Mouse (Mus musculus): ENCODE results near the gene Myo10.

The Myo10 gene

GRCm38 (mm10) chr15:25762306-25762705 lies 140.0 kb downstream of the Myo10 start:
- DNase-seq (ENCODE audit: low spot score), result no peak

- DNase-seq (ENCODE audit: low spot score), result no peak
These were observed 140.8 kb downstream of the Myo10 start for GRCm38 (mm10) chr15:25763106-25763505.

- DNase-seq (ENCODE audit: low spot score), result no peak
These were observed 142.5 kb downstream of the Myo10 start for GRCm38 (mm10) chr15:25764653-25765352.

DNA sequence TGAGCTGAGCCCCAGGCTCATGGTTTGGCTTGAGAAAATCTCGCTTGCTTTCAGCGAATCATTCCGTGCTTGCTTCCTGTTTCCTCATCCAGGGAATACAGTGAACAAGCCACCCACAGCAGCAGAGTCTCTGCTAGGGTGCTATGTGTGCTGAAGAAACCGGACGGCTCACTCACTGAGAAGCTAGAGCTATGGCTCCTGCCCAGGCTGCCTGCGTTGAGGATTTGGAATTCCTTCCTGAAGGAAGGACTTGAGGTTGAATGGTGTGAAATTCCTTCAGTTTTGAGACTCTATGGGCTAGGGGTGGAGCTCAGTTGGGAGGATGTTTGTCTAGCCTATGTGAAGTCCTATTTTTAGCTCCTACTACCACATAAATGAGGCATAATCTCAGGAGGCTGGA lies 145.5 kb downstream of the Myo10 start:
- no peak for DNase-seq (ENCODE audit: low spot score)

- no peak for DNase-seq (ENCODE audit: low spot score)
These were observed 147.4 kb downstream of the Myo10 start for GRCm38 (mm10) chr15:25769524-25770255.

GRCm38 (mm10) chr15:25771782-25772181 lies 149.5 kb downstream of the Myo10 start:
- no peak for DNase-seq (ENCODE audit: low spot score)

DNA sequence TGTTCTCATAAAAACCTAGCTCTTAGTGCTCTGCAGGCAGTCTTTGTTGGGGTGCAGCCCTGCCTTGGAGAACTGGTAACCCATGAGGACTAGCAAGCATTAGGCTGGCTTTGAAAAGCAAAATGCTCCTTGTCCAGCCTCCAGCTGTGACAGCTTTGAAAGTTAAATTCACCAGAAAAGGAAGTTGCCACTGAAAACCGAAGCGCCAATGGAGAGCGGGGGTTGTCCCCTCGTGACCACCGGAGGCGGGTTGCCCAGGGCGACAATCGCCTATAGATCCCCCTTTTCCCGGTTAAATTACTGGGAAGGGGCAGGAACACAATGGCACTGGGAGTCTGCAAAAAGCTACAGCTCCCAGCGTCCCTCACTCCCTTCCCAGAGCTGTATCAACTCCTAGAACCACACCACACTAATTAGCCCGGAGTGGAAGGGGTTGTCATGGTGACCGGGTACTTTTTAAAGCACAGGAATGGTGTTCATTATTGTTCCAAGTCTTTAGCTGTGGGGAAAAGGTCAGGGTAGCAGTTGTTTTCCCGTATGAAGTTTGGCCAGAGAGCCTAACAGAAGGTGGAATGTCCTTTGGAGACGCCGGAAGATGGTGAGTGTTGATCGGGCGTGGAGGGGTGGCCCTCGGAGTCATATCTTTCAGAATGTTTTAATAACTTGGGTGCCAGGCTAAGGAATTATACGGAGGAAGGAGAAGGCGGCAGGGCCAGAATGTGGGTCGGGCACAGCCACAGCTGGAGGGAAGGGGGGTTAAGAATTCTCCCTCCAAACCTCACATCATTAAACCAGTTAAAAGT lies 151.6 kb downstream of the Myo10 start:
- no peak for DNase-seq (ENCODE audit: low spot score)

- DNase-seq (ENCODE audit: low spot score), result no peak
These were observed 156.6 kb downstream of the Myo10 start for GRCm38 (mm10) chr15:25778937-25779336.

- no peak for DNase-seq (ENCODE audit: low spot score)
These were observed 157.3 kb downstream of the Myo10 start for GRCm38 (mm10) chr15:25779522-25780191.

DNA sequence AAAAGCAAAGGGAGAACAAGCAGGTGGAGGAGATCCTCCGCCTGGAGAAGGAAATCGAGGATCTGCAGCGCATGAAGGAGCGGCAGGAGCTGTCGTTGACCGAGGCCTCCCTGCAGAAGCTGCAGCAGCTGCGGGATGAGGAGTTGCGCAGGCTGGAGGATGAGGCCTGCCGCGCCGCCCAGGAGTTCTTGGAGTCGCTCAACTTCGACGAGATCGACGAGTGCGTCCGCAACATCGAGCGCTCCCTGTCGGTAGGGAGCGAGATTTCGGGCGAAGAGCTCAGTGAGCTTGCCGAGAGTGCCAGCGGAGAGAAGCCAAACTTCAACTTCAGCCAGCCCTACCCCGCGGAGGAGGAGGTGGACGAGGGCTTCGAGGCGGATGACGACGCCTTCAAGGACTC lies 158.7 kb downstream of the Myo10 start:
- no peak for DNase-seq (ENCODE audit: low spot score)

- DNase-seq (ENCODE audit: low spot score), result no peak
These were observed 163.4 kb downstream of the Myo10 start for GRCm38 (mm10) chr15:25785456-25786390.

DNA sequence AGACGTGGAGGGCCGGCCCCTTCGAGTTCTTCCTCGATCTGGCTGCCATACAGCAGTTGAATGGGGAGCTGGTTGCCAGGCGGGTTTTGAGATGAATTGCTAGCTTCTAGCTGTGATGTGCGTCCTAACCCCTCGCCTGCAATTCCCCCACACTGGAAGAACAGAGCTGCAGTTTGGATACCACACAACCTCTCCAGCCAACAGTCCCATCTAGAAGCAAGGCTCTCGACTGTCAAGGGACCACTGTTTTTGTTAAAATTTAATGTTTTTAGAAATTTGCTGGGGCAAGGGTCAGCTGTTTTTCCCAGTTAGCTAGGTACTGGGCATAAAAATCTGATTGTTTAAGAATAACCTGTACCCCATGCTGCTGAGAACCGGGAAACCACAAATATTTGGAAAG lies 165.1 kb downstream of the Myo10 start:
- DNase-seq (ENCODE audit: low spot score), result no peak

GRCm38 (mm10) chr15:25787965-25788364 lies 165.6 kb downstream of the Myo10 start:
- no peak for DNase-seq (ENCODE audit: low spot score)

- no peak for DNase-seq (ENCODE audit: low spot score)
These were observed 166.2 kb downstream of the Myo10 start for GRCm38 (mm10) chr15:25788565-25788964.

GRCm38 (mm10) chr15:25789241-25789640 lies 166.9 kb downstream of the Myo10 start:
- no peak for DNase-seq (ENCODE audit: low spot score)

DNA sequence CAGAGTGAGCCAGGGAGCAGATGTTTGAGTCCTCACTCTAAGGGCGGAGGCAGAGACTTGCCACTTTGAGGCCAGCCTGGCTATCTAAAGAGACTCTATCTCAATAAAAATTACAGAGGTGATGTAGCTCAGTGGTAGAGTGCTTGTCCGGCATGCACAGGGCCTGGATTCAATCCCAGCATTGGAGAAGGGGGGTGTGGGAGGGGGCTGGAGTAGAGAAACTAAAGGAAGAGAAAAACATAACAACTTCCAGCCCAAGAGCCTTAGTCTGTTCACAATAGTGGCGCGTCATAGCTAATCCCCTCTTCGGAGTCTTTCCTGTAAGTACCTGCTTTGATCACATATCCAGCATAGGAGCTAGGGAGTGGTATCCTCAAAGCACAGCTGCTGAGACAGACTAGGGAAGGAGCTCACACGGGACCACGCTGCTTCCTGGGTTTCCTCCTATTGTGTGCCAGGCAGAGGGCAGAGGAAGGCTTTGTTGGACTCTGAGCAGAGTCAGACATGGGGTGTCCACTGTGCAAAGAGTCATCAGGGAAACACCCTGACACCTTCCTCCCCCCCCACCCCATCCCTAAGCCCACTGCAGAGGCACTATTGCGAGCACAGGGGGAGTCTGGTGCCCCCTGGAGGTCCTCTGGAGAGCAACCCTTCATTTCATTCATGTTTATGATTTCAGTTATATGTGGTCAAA lies 169.5 kb downstream of the Myo10 start:
- no peak for DNase-seq (ENCODE audit: low spot score)

- DNase-seq (ENCODE audit: low spot score), result no peak
These were observed 171.8 kb downstream of the Myo10 start for GRCm38 (mm10) chr15:25794123-25794522.

GRCm38 (mm10) chr15:25795496-25795895 lies 173.2 kb downstream of the Myo10 start:
- DNase-seq (ENCODE audit: low spot score), result no peak

DNA sequence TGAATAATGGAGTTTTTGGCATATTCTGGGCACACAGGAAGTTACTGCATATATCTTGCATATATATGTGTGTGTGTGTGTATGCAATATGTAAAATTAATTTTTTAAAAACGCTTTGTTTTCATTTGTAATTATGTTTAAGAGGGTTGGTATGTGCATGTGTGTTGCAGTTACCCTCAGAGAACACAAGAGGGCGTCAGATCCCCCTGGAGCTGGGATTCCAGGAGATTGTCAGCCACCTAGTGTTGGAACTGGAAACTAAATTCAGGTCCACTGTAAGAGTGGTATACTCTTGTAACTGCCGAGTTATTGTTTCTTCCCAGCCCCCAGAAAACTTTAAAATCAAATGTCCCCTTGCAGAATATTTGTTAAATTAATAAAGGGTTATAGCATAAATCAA lies 174.0 kb downstream of the Myo10 start:
- no peak for DNase-seq (ENCODE audit: low spot score)

DNA sequence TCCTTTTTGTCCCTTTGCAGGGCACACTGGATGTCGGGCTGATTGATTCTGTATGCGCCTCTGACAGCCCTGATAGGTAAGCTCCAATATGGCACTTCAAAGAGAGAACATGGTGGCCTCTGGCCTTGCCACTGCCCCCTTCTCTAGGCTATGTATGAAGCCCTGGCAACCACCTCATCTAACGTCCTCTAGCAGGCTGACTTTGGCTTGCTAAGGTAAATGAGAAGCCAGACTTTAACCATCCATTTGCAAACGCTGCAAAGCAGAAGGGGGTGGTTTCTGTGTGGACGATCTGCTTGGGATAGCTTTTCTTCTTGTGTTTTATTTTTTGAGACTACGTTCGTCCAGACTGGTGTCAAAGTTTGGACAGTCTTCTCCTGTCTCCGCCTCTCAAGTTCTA lies 174.9 kb downstream of the Myo10 start:
- no peak for DNase-seq (ENCODE audit: low spot score)

DNA sequence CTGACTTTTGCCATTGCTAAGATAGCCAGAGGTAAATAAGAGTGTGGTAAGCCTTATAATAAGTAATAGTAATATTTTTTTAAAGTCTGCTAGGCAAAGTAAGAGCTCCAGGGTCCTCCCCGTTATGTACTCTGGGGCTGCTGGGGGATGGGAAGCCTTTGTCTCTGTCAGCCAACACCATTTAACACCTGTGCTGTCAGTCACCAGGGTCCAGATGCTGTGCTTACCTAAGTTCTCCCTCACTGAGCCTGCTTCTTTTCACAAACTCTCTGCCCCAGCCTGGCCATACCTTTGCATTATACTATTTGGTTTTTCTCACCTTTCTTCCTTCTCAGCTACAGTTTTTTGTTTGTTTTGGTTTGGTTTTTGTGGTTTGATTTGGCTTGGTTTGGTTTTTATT lies 175.6 kb downstream of the Myo10 start:
- DNase-seq (ENCODE audit: low spot score), result no peak

All from urinary bladder, postnatal 10 days (tissue).